Mouse (Mus musculus) liver, embryonic 15.5 days (tissue): ENCODE measurements at regions not wholly inside any gene's neighbourhood (a gene's known extent, or its start where the extent isn't known, plus 50 kb on each side); places are given as distances from the start of the nearest gene placed in this dataset.

Experiments
- ATAC-seq: fragments of 200-750 bp; cut with Nextera tagmentation; 2 replicates; pipeline ENCODE4 v1.8.0; 2017; ENCODE audit warnings: moderate number of reproducible peaks, mild to moderate bottlenecking, moderate library complexity; ENCODE audit not compliant: insufficient read depth
- H3K27ac ChIP-seq: fragments of 300-500 bp; sonication (generic); replicated peaks from 2 replicates; pipeline ENCODE4 v1.5.1; 2015; ENCODE audit warnings: mild to moderate bottlenecking, inconsistent platforms
- H3K27me3 ChIP-seq: fragments of 300-500 bp; sonication (generic); 2 replicates; pipeline ENCODE4 v1.6.1; 2015; ENCODE audit warnings: mild to moderate bottlenecking, inconsistent platforms
- H3K36me3 ChIP-seq: fragments of 300-500 bp; sonication (generic); replicated peaks from 2 replicates; pipeline ENCODE4 v1.6.1; 2015; ENCODE audit warnings: moderate library complexity, mild to moderate bottlenecking, inconsistent platforms
- H3K4me1 ChIP-seq: fragments of 300-500 bp; sonication (generic); replicated peaks from 2 replicates; pipeline ENCODE4 v1.6.1; 2015; ENCODE audit warnings: inconsistent platforms
- H3K4me2 ChIP-seq: fragments of 300-500 bp; sonication (generic); 2 replicates; pipeline ENCODE4 v1.6.1; 2015; ENCODE audit warnings: moderate library complexity, mild to moderate bottlenecking, inconsistent platforms
- H3K4me3 ChIP-seq: fragments of 300-500 bp; sonication (generic); replicated peaks from 2 replicates; pipeline ENCODE4 v1.5.1; 2015; ENCODE audit warnings: mild to moderate bottlenecking, inconsistent platforms
- H3K9ac ChIP-seq: fragments of 300-500 bp; sonication (generic); 2 replicates; pipeline ENCODE4 v1.6.1; 2015; ENCODE audit warnings: moderate library complexity, mild to moderate bottlenecking, inconsistent platforms
- H3K9me3 ChIP-seq: fragments of 300-500 bp; sonication (generic); replicated peaks from 2 replicates; pipeline ENCODE4 v1.6.1; 2016; ENCODE audit warnings: inconsistent platforms
- WGBS: fragments of 180-500 bp; shearing (Covaris S2); methylation state at CpG from one replicate; pipeline ENCODE4 v1.1.7; 2015; ENCODE audit warnings: mixed read lengths; ENCODE audit not compliant: insufficient replicate concordance; 5-methylcytosine and 5-hydroxymethylcytosine counted together

DNA sequence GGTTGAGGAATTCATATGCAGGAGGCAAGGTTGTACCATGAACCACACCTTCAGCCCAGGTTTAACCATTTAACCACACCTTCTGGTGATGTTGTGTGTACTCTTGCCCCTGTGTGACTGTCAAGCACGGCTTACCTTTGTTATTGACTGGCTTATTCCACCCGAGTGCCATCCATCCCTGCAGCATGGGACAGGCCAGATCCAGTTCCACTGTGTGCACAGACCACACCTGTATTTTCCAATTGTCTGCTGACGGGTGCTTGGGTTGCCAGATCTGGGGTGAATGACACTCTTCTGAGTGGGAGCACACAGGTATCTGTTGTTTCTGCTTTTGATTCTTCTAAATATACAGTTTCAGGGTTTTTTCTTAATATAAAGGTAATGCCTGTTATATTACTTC lies 196.1 kb downstream of the Tex29 start:
- no peaks in the 10 kb centered on the region for H3K27me3 ChIP-seq
- no peak overlapping the region for H3K4me3 ChIP-seq
- H3K9me3 ChIP-seq, result no peaks in the 10 kb centered on the region
- H3K4me2 ChIP-seq, result no peak overlapping the region
- H3K4me1 ChIP-seq, result no peaks in the 10 kb centered on the region
- ATAC-seq, result no peak
- H3K36me3 ChIP-seq, result no peaks in the 10 kb centered on the region
- 54% methylated on average over 3 of the region's 3 CpGs for WGBS
- H3K9ac ChIP-seq, result no peak overlapping the region
- no peak overlapping the region for H3K27ac ChIP-seq

- no peak overlapping the region for H3K4me2 ChIP-seq
- 34% methylated on average over 3 of the region's 3 CpGs for WGBS
Measured at GRCm38 (mm10) chr8:12040924-12041323, 200.7 kb downstream of the Tex29 start.

GRCm38 (mm10) chr8:12041662-12042061 lies 201.4 kb downstream of the Tex29 start:
- 27% methylated on average over 6 of the region's 6 CpGs for WGBS
- no peaks in the 10 kb centered on the region for H3K4me1 ChIP-seq
- no peak overlapping the region for H3K9ac ChIP-seq
- H3K36me3 ChIP-seq, result no peaks in the 10 kb centered on the region
- H3K9me3 ChIP-seq, result no peaks in the 10 kb centered on the region
- no peak overlapping the region for H3K4me2 ChIP-seq
- no peak overlapping the region for H3K4me3 ChIP-seq
- ATAC-seq, result peak; percentile 22
- H3K27me3 ChIP-seq, result no peaks in the 10 kb centered on the region; the same call in 1 of the 2 replicates
- H3K27ac ChIP-seq, result no peak overlapping the region

More at GRCm38 (mm10) chr8:12040924-12041323, 200.7 kb downstream of the Tex29 start:
- H3K4me3 ChIP-seq, result no peak overlapping the region
- no peaks in the 10 kb centered on the region for H3K36me3 ChIP-seq
- H3K4me1 ChIP-seq, result no peaks in the 10 kb centered on the region
- H3K27me3 ChIP-seq, result no peaks in the 10 kb centered on the region; the same call in 1 of the 2 replicates
- H3K9me3 ChIP-seq, result no peaks in the 10 kb centered on the region
- ATAC-seq, result no peak
- no peak overlapping the region for H3K9ac ChIP-seq
- H3K27ac ChIP-seq, result no peak overlapping the region

- ATAC-seq, result no peak
- no peak overlapping the region for H3K9ac ChIP-seq
- no peak overlapping the region for H3K4me3 ChIP-seq
- no peaks in the 10 kb centered on the region for H3K36me3 ChIP-seq
- H3K4me1 ChIP-seq, result no peaks in the 10 kb centered on the region
- H3K27me3 ChIP-seq, result no peaks in the 10 kb centered on the region
- H3K27ac ChIP-seq, result no peak overlapping the region
- WGBS, result 54% methylated on average over 5 of the region's 5 CpGs
- no peaks in the 10 kb centered on the region; the same call in 1 of the 2 replicates for H3K9me3 ChIP-seq
- H3K4me2 ChIP-seq, result no peak overlapping the region
Measured at GRCm38 (mm10) chr8:12050841-12051240, 210.6 kb downstream of the Tex29 start.

- Histone ChIP-seq H3K4me3 (no peak overlapping the region), H3K4me1 (no peaks in the 10 kb centered on the region), H3K9me3 (no peaks in the 10 kb centered on the region; the same call in 1 of the 2 replicates), H3K36me3 (no peaks in the 10 kb centered on the region), H3K27ac (no peak overlapping the region), H3K4me2 (no peak overlapping the region), H3K27me3 (no peaks in the 10 kb centered on the region), H3K9ac (no peak overlapping the region)
- WGBS, result 42% methylated on average over 12 of the region's 12 CpGs
- no peak for ATAC-seq
Measured at GRCm38 (mm10) chr8:12051357-12051756, 211.1 kb downstream of the Tex29 start.

DNA sequence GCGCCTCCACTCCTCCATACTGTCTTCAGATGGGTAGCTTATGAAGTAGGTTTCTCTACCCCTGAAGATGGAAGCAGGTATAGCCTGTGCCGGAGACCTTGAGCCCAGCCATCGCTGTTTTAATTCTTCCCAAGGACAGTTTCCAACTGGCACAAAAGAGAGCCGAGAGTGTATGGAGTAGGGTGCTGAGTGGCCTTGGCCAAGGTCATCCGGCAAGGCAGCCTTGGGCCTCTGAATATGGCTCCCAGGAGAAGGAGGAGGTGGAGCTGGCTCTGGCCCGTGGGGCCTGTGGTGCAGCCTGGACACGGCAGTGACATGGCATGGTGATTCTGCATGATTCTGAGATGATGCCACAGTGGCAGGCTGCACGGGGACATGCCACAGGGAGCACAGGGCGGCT lies 215.7 kb downstream of the Tex29 start:
- Histone ChIP-seq H3K4me2 (no peak overlapping the region), H3K4me3 (no peak overlapping the region), H3K27ac (no peak overlapping the region), H3K4me1 (no peaks in the 10 kb centered on the region), H3K9ac (no peak overlapping the region), H3K27me3 (no peaks in the 10 kb centered on the region), H3K9me3 (no peaks in the 10 kb centered on the region; the same call in 1 of the 2 replicates), H3K36me3 (no peaks in the 10 kb centered on the region)
- no peak for ATAC-seq
- WGBS, result 82% methylated on average over 9 of the region's 9 CpGs

GRCm38 (mm10) chr8:12061237-12061636 lies 217.4 kb upstream of the A230072I06Rik start:
- WGBS, result 63% methylated on average over 13 of the region's 13 CpGs
- H3K9me3 ChIP-seq, result no peaks in the 10 kb centered on the region; the same call in 1 of the 2 replicates
- no peak for ATAC-seq

GRCm38 (mm10) chr8:12062710-12063109 lies 215.9 kb upstream of the A230072I06Rik start:
- no peak overlapping the region for H3K9ac ChIP-seq
- 66% methylated on average over 8 of the region's 8 CpGs for WGBS
- H3K4me1 ChIP-seq, result no peaks in the 10 kb centered on the region
- no peak overlapping the region for H3K4me3 ChIP-seq
- H3K9me3 ChIP-seq, result no peaks in the 10 kb centered on the region
- H3K27ac ChIP-seq, result no peak overlapping the region
- no peak overlapping the region for H3K4me2 ChIP-seq
- no peaks in the 10 kb centered on the region for H3K36me3 ChIP-seq
- H3K27me3 ChIP-seq, result no peaks in the 10 kb centered on the region
- no peak for ATAC-seq

More at GRCm38 (mm10) chr8:12061237-12061636, 217.4 kb upstream of the A230072I06Rik start:
- Histone ChIP-seq H3K36me3 (no peaks in the 10 kb centered on the region), H3K27me3 (no peaks in the 10 kb centered on the region), H3K4me2 (no peak overlapping the region), H3K27ac (no peak overlapping the region), H3K4me3 (no peak overlapping the region), H3K9ac (no peak overlapping the region), H3K4me1 (no peaks in the 10 kb centered on the region)

DNA sequence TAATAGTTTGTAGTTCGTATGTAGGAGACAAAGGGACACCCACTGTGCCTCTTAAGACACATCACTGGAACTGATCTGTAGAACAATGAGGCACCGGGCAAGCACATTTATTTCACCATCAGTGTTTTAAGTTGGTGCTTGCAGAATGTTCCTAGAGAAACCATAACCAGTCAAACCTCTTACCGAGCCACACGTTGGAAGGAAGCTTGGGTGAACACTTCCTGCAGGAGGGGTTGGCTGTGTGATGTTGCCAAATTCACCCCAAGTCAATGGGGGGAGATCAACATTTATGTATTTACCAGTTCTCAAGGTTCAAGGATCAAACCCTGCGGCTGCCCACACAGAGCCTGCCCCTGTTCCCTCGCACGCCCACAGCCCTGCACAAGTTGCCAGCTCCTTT lies 214.0 kb upstream of the A230072I06Rik start:
- H3K4me1 ChIP-seq, result no peaks in the 10 kb centered on the region
- no peak overlapping the region for H3K27ac ChIP-seq
- H3K4me2 ChIP-seq, result no peak overlapping the region
- no peaks in the 10 kb centered on the region for H3K27me3 ChIP-seq
- no peak for ATAC-seq
- no peak overlapping the region for H3K9ac ChIP-seq
- 59% methylated on average over 7 of the region's 7 CpGs for WGBS
- no peaks in the 10 kb centered on the region for H3K36me3 ChIP-seq
- no peak overlapping the region for H3K4me3 ChIP-seq
- no peaks in the 10 kb centered on the region for H3K9me3 ChIP-seq

DNA sequence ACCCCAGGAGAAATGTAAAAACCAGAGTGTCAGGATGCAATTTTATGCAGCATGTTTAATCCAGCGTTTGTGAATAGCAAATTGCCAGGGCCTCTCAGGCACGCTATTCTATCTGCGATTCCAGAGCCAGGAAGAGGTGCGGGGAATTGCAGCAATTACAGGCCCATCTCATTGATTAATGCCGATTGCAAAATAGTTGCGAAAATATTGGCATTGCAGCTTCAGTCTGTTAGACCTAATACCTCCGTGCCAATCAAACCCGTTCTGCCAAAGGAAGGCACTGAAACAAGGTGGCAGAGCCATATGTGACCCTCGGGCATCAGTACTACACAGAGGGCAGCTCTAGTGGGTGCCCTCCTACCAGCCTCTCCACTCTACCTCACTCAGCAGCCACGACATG lies 212.2 kb upstream of the A230072I06Rik start:
- H3K4me1 ChIP-seq, result no peaks in the 10 kb centered on the region
- H3K4me3 ChIP-seq, result no peak overlapping the region
- no peak for ATAC-seq
- WGBS, result 60% methylated on average over 10 of the region's 10 CpGs
- no peak overlapping the region for H3K4me2 ChIP-seq
- H3K9ac ChIP-seq, result no peak overlapping the region
- no peaks in the 10 kb centered on the region for H3K36me3 ChIP-seq
- H3K27me3 ChIP-seq, result no peaks in the 10 kb centered on the region
- no peak overlapping the region for H3K27ac ChIP-seq
- H3K9me3 ChIP-seq, result no peaks in the 10 kb centered on the region

- no peaks in the 10 kb centered on the region for H3K4me1 ChIP-seq
- H3K27me3 ChIP-seq, result no peaks in the 10 kb centered on the region
- no peak overlapping the region for H3K4me3 ChIP-seq
- H3K36me3 ChIP-seq, result no peaks in the 10 kb centered on the region
- H3K9me3 ChIP-seq, result no peaks in the 10 kb centered on the region
- no peak overlapping the region for H3K9ac ChIP-seq
- no peak overlapping the region for H3K4me2 ChIP-seq
- 42% methylated on average over 6 of the region's 6 CpGs for WGBS
- H3K27ac ChIP-seq, result no peak overlapping the region
- ATAC-seq, result no peak
Measured at GRCm38 (mm10) chr8:12073311-12073999, 205.2 kb upstream of the A230072I06Rik start.

DNA sequence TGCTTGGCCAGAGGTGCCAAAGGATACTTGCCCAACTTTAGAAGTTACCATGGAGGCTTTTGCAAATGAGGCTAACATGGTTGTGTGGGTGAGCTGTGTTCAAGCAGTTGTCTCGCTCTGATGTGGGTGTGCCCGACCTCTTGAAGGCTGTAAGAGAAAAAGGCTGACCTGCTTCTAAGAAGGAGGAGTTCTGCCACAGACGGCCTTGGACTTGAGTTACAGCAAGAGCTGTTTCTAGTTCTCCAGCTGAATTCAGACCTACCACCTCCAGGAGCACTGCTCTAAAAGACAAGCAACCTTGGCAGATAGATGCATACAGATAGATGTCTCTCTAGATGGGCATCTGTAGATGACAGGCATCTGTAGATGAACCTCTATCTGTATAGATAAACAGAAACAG lies 202.7 kb upstream of the A230072I06Rik start:
- Histone ChIP-seq H3K9ac (no peak overlapping the region), H3K4me2 (no peak overlapping the region), H3K4me1 (no peaks in the 10 kb centered on the region), H3K27ac (no peak overlapping the region), H3K36me3 (no peaks in the 10 kb centered on the region), H3K27me3 (no peaks in the 10 kb centered on the region), H3K9me3 (no peaks in the 10 kb centered on the region), H3K4me3 (no peak overlapping the region)
- 54% methylated on average over 3 of the region's 3 CpGs for WGBS
- no peak for ATAC-seq
